Mouse (Mus musculus): ENCODE measurements around the gene Ropn1l. TPM values are rescaled to one million over a fixed set of nuclear protein-coding genes. Genes with fewer than 3 reads are reported as not detected.

Gene Ropn1l
- polyA plus RNA-seq, 1 experiment from 2014 or later: 4.7 TPM

- no peaks in the 10 kb centered on the region for H3K36me3 ChIP-seq
- H3K27me3 ChIP-seq (ENCODE audit: low read depth, poor library complexity, severe bottlenecking): no peaks in the 10 kb centered on the region
- H3K9me3 ChIP-seq (replicated peaks): no peaks in the 10 kb centered on the region
- no peak overlapping the region for H3K4me3 ChIP-seq
- DNase-seq (ENCODE audit: low spot score): no peak
- 69% methylated on average over 7 of the region's 7 CpGs for WGBS
- no peak overlapping the region for H3K27ac ChIP-seq
- peaks cover 6% of the 10 kb centered on the region; the same call in 1 of the 2 replicates for H3K4me1 ChIP-seq
Observed at GRCm38 (mm10) chr15:31433768-31434167, 19.8 kb downstream of the Ropn1l start.

GRCm38 (mm10) chr15:31431847-31432246, 21.7 kb downstream of the Ropn1l start:
- no peak for DNase-seq (ENCODE audit: low spot score)
- Histone ChIP-seq H3K9me3 (replicated peaks) (no peaks in the 10 kb centered on the region), H3K27ac (no peak overlapping the region), H3K27me3 (ENCODE audit: low read depth, poor library complexity, severe bottlenecking) (no peaks in the 10 kb centered on the region), H3K4me1 (peaks cover 6% of the 10 kb centered on the region; the same call in 1 of the 2 replicates), H3K36me3 (no peaks in the 10 kb centered on the region), H3K4me3 (no peak overlapping the region)
- WGBS: 88% methylated on average over 8 of the region's 8 CpGs

- DNase-seq (ENCODE audit: low spot score): peak; percentile 46
- Histone ChIP-seq H3K4me3 (no peak overlapping the region), H3K27ac (no peak overlapping the region), H3K4me1 (peaks cover 11% of the 10 kb centered on the region; the same call in 1 of the 2 replicates), H3K9me3 (replicated peaks) (no peaks in the 10 kb centered on the region), H3K36me3 (no peaks in the 10 kb centered on the region), H3K27me3 (ENCODE audit: low read depth, poor library complexity, severe bottlenecking) (no peaks in the 10 kb centered on the region)
- WGBS: 88% methylated on average over 2 of the region's 2 CpGs
Observed at GRCm38 (mm10) chr15:31430014-31430413, 23.5 kb downstream of the Ropn1l start.

GRCm38 (mm10) chr15:31429429-31429828, 24.1 kb downstream of the Ropn1l start:
- no peaks in the 10 kb centered on the region for H3K9me3 ChIP-seq (replicated peaks)
- peaks cover 11% of the 10 kb centered on the region; the same call in 1 of the 2 replicates for H3K4me1 ChIP-seq
- no peaks in the 10 kb centered on the region for H3K27me3 ChIP-seq (ENCODE audit: low read depth, poor library complexity, severe bottlenecking)
- H3K4me3 ChIP-seq: no peak overlapping the region
- 82% methylated on average over 7 of the region's 7 CpGs for WGBS
- DNase-seq (ENCODE audit: low spot score): no peak
- H3K27ac ChIP-seq: no peak overlapping the region
- H3K36me3 ChIP-seq: no peaks in the 10 kb centered on the region

- no peaks in the 10 kb centered on the region for H3K9me3 ChIP-seq (replicated peaks)
- no peaks in the 10 kb centered on the region for H3K36me3 ChIP-seq
- no peak overlapping the region for H3K4me3 ChIP-seq
- no peak overlapping the region for H3K27ac ChIP-seq
- WGBS: 82% methylated on average over 12 of the region's 12 CpGs
- no peak for DNase-seq (ENCODE audit: low spot score)
- peaks cover 11% of the 10 kb centered on the region; the same call in 1 of the 2 replicates for H3K4me1 ChIP-seq
- H3K27me3 ChIP-seq (ENCODE audit: low read depth, poor library complexity, severe bottlenecking): no peaks in the 10 kb centered on the region
Observed at GRCm38 (mm10) chr15:31428571-31428970, 25.0 kb downstream of the Ropn1l start.

- H3K27me3 ChIP-seq (ENCODE audit: low read depth, poor library complexity, severe bottlenecking): no peaks in the 10 kb centered on the region
- 63% methylated on average over 3 of the region's 3 CpGs for WGBS
Observed at GRCm38 (mm10) chr15:31427390-31427789, 26.1 kb downstream of the Ropn1l start.

GRCm38 (mm10) chr15:31426066-31426706, 27.4 kb downstream of the Ropn1l start:
- no peak for DNase-seq (ENCODE audit: low spot score)
- 45% methylated on average over 8 of the region's 8 CpGs for WGBS
- Histone ChIP-seq H3K9me3 (replicated peaks) (no peaks in the 10 kb centered on the region), H3K27me3 (ENCODE audit: low read depth, poor library complexity, severe bottlenecking) (no peaks in the 10 kb centered on the region), H3K4me1 (peaks cover 11% of the 10 kb centered on the region; the same call in 1 of the 2 replicates), H3K27ac (no peak overlapping the region), H3K4me3 (no peak overlapping the region), H3K36me3 (no peaks in the 10 kb centered on the region)

More at GRCm38 (mm10) chr15:31427390-31427789, 26.1 kb downstream of the Ropn1l start:
- H3K36me3 ChIP-seq: no peaks in the 10 kb centered on the region
- no peak for DNase-seq (ENCODE audit: low spot score)
- no peaks in the 10 kb centered on the region for H3K9me3 ChIP-seq (replicated peaks)
- peaks cover 11% of the 10 kb centered on the region; the same call in 1 of the 2 replicates for H3K4me1 ChIP-seq
- H3K27ac ChIP-seq: no peak overlapping the region
- H3K4me3 ChIP-seq: no peak overlapping the region

GRCm38 (mm10) chr15:31422649-31423369, 30.7 kb downstream of the Ropn1l start:
- no peak overlapping the region for H3K27ac ChIP-seq
- peaks cover 12% of the 10 kb centered on the region for H3K4me1 ChIP-seq

GRCm38 (mm10) chr15:31419037-31419436, 34.5 kb downstream of the Ropn1l start:
- H3K27ac ChIP-seq: no peak overlapping the region
- no peaks in the 10 kb centered on the region for H3K36me3 ChIP-seq
- no peaks in the 10 kb centered on the region for H3K9me3 ChIP-seq (replicated peaks)
- 0 out of 2 replicates have a peak, but pooled peaks cover 4% of the 10 kb centered on the region for H3K27me3 ChIP-seq (ENCODE audit: low read depth, poor library complexity, severe bottlenecking)
- H3K4me1 ChIP-seq: peaks cover 9% of the 10 kb centered on the region
- peak; percentile 54 for DNase-seq (ENCODE audit: low spot score)
- no peak overlapping the region; the same call in 1 of the 2 replicates for H3K4me3 ChIP-seq
- WGBS: 34% methylated on average over 9 of the region's 9 CpGs

More at GRCm38 (mm10) chr15:31422649-31423369, 30.7 kb downstream of the Ropn1l start:
- Histone ChIP-seq H3K4me3 (no peak overlapping the region), H3K27me3 (ENCODE audit: low read depth, poor library complexity, severe bottlenecking) (0 out of 2 replicates have a peak, but pooled peaks cover 4% of the 10 kb centered on the region), H3K9me3 (replicated peaks) (no peaks in the 10 kb centered on the region), H3K36me3 (no peaks in the 10 kb centered on the region)
- WGBS: 55% methylated on average over 7 of the region's 7 CpGs
- DNase-seq (ENCODE audit: low spot score): no peak

- H3K27ac ChIP-seq: no peak overlapping the region
- DNase-seq (ENCODE audit: low spot score): peak; percentile 37
- H3K36me3 ChIP-seq: no peaks in the 10 kb centered on the region
- 9% methylated on average over 7 of the region's 7 CpGs for WGBS
- H3K27me3 ChIP-seq (ENCODE audit: low read depth, poor library complexity, severe bottlenecking): 0 out of 2 replicates have a peak, but pooled peaks cover 4% of the 10 kb centered on the region
- no peak overlapping the region; the same call in 1 of the 2 replicates for H3K4me3 ChIP-seq
- peaks cover 9% of the 10 kb centered on the region for H3K4me1 ChIP-seq
- H3K9me3 ChIP-seq (replicated peaks): no peaks in the 10 kb centered on the region
Observed at GRCm38 (mm10) chr15:31418686-31419024, 34.9 kb downstream of the Ropn1l start.

- Histone ChIP-seq H3K27me3 (ENCODE audit: low read depth, poor library complexity, severe bottlenecking) (0 out of 2 replicates have a peak, but pooled peaks cover 4% of the 10 kb centered on the region), H3K36me3 (no peaks in the 10 kb centered on the region), H3K4me1 (peaks cover 10% of the 10 kb centered on the region), H3K27ac (no peak overlapping the region), H3K9me3 (replicated peaks) (no peaks in the 10 kb centered on the region), H3K4me3 (peak overlapping the region; percentile 17)
- 53% methylated on average over 21 of the region's 21 CpGs for WGBS
- peak; percentile 33 for DNase-seq (ENCODE audit: low spot score)
Observed at GRCm38 (mm10) chr15:31417796-31418685, 35.5 kb downstream of the Ropn1l start.

- Histone ChIP-seq H3K27me3 (ENCODE audit: low read depth, poor library complexity, severe bottlenecking) (0 out of 2 replicates have a peak, but pooled peaks cover 4% of the 10 kb centered on the region), H3K27ac (no peak overlapping the region), H3K9me3 (replicated peaks) (no peaks in the 10 kb centered on the region), H3K4me3 (no peak overlapping the region), H3K4me1 (peaks cover 15% of the 10 kb centered on the region), H3K36me3 (no peaks in the 10 kb centered on the region)
- DNase-seq (ENCODE audit: low spot score): no peak
- 63% methylated on average over 6 of the region's 6 CpGs for WGBS
Observed at GRCm38 (mm10) chr15:31417409-31417795, 36.1 kb downstream of the Ropn1l start.
